Mouse (Mus musculus) embryonic fibroblast, embryonic 13.5 days (primary cell): Measurements from ENCODE around the gene Ralgapa1.

Experiments
- CTCF ChIP-seq: IDR thresholded peaks from 2 replicates; pipeline ENCODE4 v1.5.1; 2011; ENCODE audit warnings: mild to moderate bottlenecking, control low read depth, low read length, moderate library complexity, borderline replicate concordance; ENCODE audit not compliant: insufficient read depth
- POLR2A ChIP-seq: IDR thresholded peaks from 2 replicates; pipeline ENCODE4 v1.6.1; 2011; ENCODE audit warnings: low read depth, mild to moderate bottlenecking, control low read depth, low read length, moderate library complexity

DNA sequence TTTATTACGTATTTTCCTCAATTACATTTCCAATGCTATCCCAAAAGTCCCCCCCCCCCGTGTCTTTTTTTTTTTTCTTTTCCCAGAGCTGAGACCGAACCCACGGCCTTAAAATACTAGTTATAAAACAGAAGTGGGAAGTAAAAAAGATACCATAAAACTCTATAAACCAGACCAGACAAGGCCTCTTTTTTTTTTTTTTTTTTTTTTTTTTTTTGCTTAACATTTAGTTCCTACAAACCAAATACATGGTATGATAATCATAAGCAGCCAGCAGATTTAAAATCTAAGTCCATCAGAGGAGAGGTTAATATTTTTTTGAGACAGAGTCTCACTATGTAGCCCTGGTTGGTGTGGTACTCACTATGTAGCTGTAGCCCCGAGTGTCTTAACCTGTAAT is 4.5 kb downstream of the Ralgapa1 start:
- TF ChIP-seq CTCF (no peak), POLR2A (no peak)
